Mouse (Mus musculus) myocyte (in vitro differentiated cells): Measurements from ENCODE around the gene Bzw1. TPM values are rescaled to one million over a fixed set of nuclear protein-coding genes. Genes with fewer than 3 reads are reported as not detected.
A peak's percentile ranks its signal among the peaks of the same experiment; 100 is the strongest.
"Not testable (repeated sequence)": the region's sequence is repeated elsewhere in the genome, so short reads cannot be mapped to it uniquely, and the experiment has no call there.

Source experiments
- H3K27me3 ChIP-seq: one replicate; pipeline ENCODE4 v1.6.1; 2011; ENCODE audit not compliant: control insufficient read depth, insufficient read depth, insufficient read length
- H3K36me3 ChIP-seq: one replicate; pipeline ENCODE4 v1.6.1; 2011; ENCODE audit not compliant: control insufficient read depth, insufficient read depth
- H3K4me2 ChIP-seq: one replicate; pipeline ENCODE4 v1.6.1; 2011; ENCODE audit warnings: low read depth, control low read depth
- H3K4me3 ChIP-seq: one replicate; pipeline ENCODE4 v1.5.1; 2011; ENCODE audit warnings: mild to moderate bottlenecking, control low read depth, moderate library complexity
- H3K79me2 ChIP-seq: one replicate; pipeline ENCODE4 v1.6.1; 2011; ENCODE audit not compliant: control insufficient read depth, insufficient read depth
- H3ac ChIP-seq: one replicate; pipeline ENCODE4 v1.6.1; 2011; ENCODE audit not compliant: control insufficient read depth, insufficient read length
- CEBPB ChIP-seq: IDR thresholded peaks from 2 replicates; pipeline ENCODE4 v1.6.1; 2011; ENCODE audit warnings: mild to moderate bottlenecking, moderate library complexity; ENCODE audit not compliant: poor library complexity, insufficient read depth, severe bottlenecking
- E2F4 ChIP-seq: IDR thresholded peaks from one replicate; pipeline ENCODE4 v1.6.1; 2011; ENCODE audit warnings: mild to moderate bottlenecking, control low read depth, moderate library complexity; ENCODE audit not compliant: insufficient read depth
- MAX ChIP-seq: IDR thresholded peaks from one replicate; pipeline ENCODE4 v1.6.1; 2011; ENCODE audit warnings: low read depth, mild to moderate bottlenecking, control low read depth
- MYOD1 ChIP-seq, 3 experiments: IDR thresholded peaks; one replicate each; pipeline ENCODE4 v1.6.1; 2011; ENCODE audit warnings: control low read depth in 2 of 3, low read depth in 2 of 3, mild to moderate bottlenecking in 2 of 3, moderate library complexity in 1 of 3; ENCODE audit not compliant: insufficient read length in 2 of 3, control insufficient read depth in 1 of 3
- MYOG ChIP-seq, 3 experiments: IDR thresholded peaks; one replicate each; pipeline ENCODE4 v1.6.1; 2011; ENCODE audit warnings: control low read depth in 2 of 3, low read depth in 2 of 3, mild to moderate bottlenecking in 2 of 3; ENCODE audit not compliant: insufficient read length in 2 of 3, control insufficient read depth in 1 of 3, insufficient read depth in 1 of 3
- POLR2A ChIP-seq: IDR thresholded peaks from one replicate; pipeline ENCODE4 v1.6.1; 2011; ENCODE audit warnings: low read depth, mild to moderate bottlenecking, control low read depth, moderate library complexity; ENCODE audit not compliant: insufficient read length
- POLR2AphosphoS2 ChIP-seq: IDR thresholded peaks from one replicate; pipeline ENCODE4 v1.6.1; 2011; ENCODE audit warnings: low read depth, control low read depth; ENCODE audit not compliant: insufficient read length
- REST ChIP-seq: IDR thresholded peaks from one replicate; pipeline ENCODE4 v1.6.1; 2011; ENCODE audit warnings: mild to moderate bottlenecking, control low read depth, moderate library complexity; ENCODE audit not compliant: insufficient read depth, insufficient read length
- SRF ChIP-seq: IDR thresholded peaks from one replicate; pipeline ENCODE4 v1.6.1; 2011; ENCODE audit warnings: low read depth; ENCODE audit not compliant: control insufficient read depth, insufficient read length
- TCF12 ChIP-seq: IDR thresholded peaks from one replicate; pipeline ENCODE4 v1.6.1; 2011; ENCODE audit warnings: mild to moderate bottlenecking, control low read depth; ENCODE audit not compliant: poor library complexity, insufficient read depth, severe bottlenecking
- TCF3 ChIP-seq: IDR thresholded peaks from one replicate; pipeline ENCODE4 v1.6.1; 2011; ENCODE audit warnings: low read depth, control low read depth; ENCODE audit not compliant: insufficient read length
- USF1 ChIP-seq: IDR thresholded peaks from one replicate; pipeline ENCODE4 v1.6.1; 2011; ENCODE audit warnings: low read depth, mild to moderate bottlenecking, control low read depth, moderate library complexity
- polyA plus RNA-seq: library from polyadenylated mRNA; unstranded; fragments of >200 nt; fragmentation: generic; extraction: Trizol; gene quantifications from one replicate; pipeline ENCODE4 v1.2.1, GENCODE M21; 2012; ENCODE audit warnings: missing spikeins

Gene Bzw1
- polyA plus RNA-seq, 1 experiment = 34.7 TPM

- TF ChIP-seq MYOG (IDR thresholded peaks at IDR 0.05; ENCODE audit: control insufficient read depth in 1 of 3, insufficient read depth in 1 of 3, insufficient read length in 2 of 3, low read depth in 2 of 3) = no peak
- TF ChIP-seq CEBPB = no peak
- no peak for TF ChIP-seq SRF
- no peak for TF ChIP-seq MAX
- no peak for TF ChIP-seq POLR2AphosphoS2
- no peak for TF ChIP-seq TCF12
- TF ChIP-seq MYOD1 (IDR thresholded peaks at IDR 0.05; ENCODE audit: control insufficient read depth in 1 of 3, insufficient read length in 2 of 3, low read depth in 2 of 3) = no peak
- no peak for TF ChIP-seq TCF3
- no peak for TF ChIP-seq USF1
- no peak for TF ChIP-seq E2F4
- no peak for TF ChIP-seq POLR2A
- TF ChIP-seq REST = no peak
- H3K36me3 ChIP-seq = no peaks in the 10 kb centered on the region
- H3ac ChIP-seq = no peak overlapping the region
- peak overlapping the region; percentile 42 for H3K4me2 ChIP-seq
- H3K4me3 ChIP-seq = no peak overlapping the region
- H3K79me2 ChIP-seq = no peaks in the 10 kb centered on the region
- H3K27me3 ChIP-seq = no peaks in the 10 kb centered on the region
These were observed 25.8 kb upstream of the Bzw1 start for GRCm38 (mm10) chr1:58366737-58367471.

- H3ac ChIP-seq = no peak overlapping the region
- TF ChIP-seq USF1 = no peak
- TF ChIP-seq TCF12 = no peak
- TF ChIP-seq TCF3 = no peak
- no peak for TF ChIP-seq SRF
- no peak for TF ChIP-seq CEBPB
- no peak for TF ChIP-seq E2F4
- no peak for TF ChIP-seq POLR2A
- TF ChIP-seq MYOG (IDR thresholded peaks at IDR 0.05; ENCODE audit: control insufficient read depth in 1 of 3, insufficient read depth in 1 of 3, insufficient read length in 2 of 3, low read depth in 2 of 3) = no peak
- TF ChIP-seq MYOD1 (IDR thresholded peaks at IDR 0.05; ENCODE audit: control insufficient read depth in 1 of 3, insufficient read length in 2 of 3, low read depth in 2 of 3) = no peak
- TF ChIP-seq MAX = no peak
- TF ChIP-seq POLR2AphosphoS2 = no peak
- TF ChIP-seq REST = no peak
These were observed 23.0 kb upstream of the Bzw1 start for GRCm38 (mm10) chr1:58369716-58370115.

GRCm38 (mm10) chr1:58374266-58374665, 18.4 kb upstream of the Bzw1 start:
- not testable (repeated sequence) for H3K27me3 ChIP-seq, H3K4me3 ChIP-seq, H3K79me2 ChIP-seq, H3K4me2 ChIP-seq, H3ac ChIP-seq, H3K36me3 ChIP-seq

More at GRCm38 (mm10) chr1:58369716-58370115, 23.0 kb upstream of the Bzw1 start:
- Histone ChIP-seq H3K36me3 (no peaks in the 10 kb centered on the region), H3K79me2 (no peaks in the 10 kb centered on the region), H3K27me3 (no peaks in the 10 kb centered on the region), H3K4me3 (no peak overlapping the region), H3K4me2 (no peak overlapping the region)

- Histone ChIP-seq H3K4me2 (no peak overlapping the region), H3K79me2 (no peaks in the 10 kb centered on the region), H3K27me3 (no peaks in the 10 kb centered on the region), H3K4me3 (no peak overlapping the region), H3ac (no peak overlapping the region), H3K36me3 (no peaks in the 10 kb centered on the region)
- no peak for TF ChIP-seq POLR2AphosphoS2
- no peak for TF ChIP-seq MAX
- TF ChIP-seq POLR2A = no peak
- TF ChIP-seq MYOG (IDR thresholded peaks at IDR 0.05; ENCODE audit: control insufficient read depth in 1 of 3, insufficient read depth in 1 of 3, insufficient read length in 2 of 3, low read depth in 2 of 3) = no peak
- TF ChIP-seq USF1 = no peak
- TF ChIP-seq SRF = no peak
- TF ChIP-seq CEBPB = no peak
- no peak for TF ChIP-seq TCF12
- TF ChIP-seq TCF3 = no peak
- no peak for TF ChIP-seq REST
- TF ChIP-seq MYOD1 (IDR thresholded peaks at IDR 0.05; ENCODE audit: control insufficient read depth in 1 of 3, insufficient read length in 2 of 3, low read depth in 2 of 3) = no peak
- TF ChIP-seq E2F4 = no peak
These were observed 17.0 kb upstream of the Bzw1 start for GRCm38 (mm10) chr1:58375574-58376147.
